Mouse (Mus musculus): ENCODE measurements at regions not wholly inside any gene's neighbourhood (a gene's known extent, or its start where the extent isn't known, plus 50 kb on each side); places are given as distances from the start of the nearest gene placed in this dataset.
"Not testable (repeated sequence)": the region's sequence is repeated elsewhere in the genome, so short reads cannot be mapped to it uniquely, and the experiment has no call there.

DNA sequence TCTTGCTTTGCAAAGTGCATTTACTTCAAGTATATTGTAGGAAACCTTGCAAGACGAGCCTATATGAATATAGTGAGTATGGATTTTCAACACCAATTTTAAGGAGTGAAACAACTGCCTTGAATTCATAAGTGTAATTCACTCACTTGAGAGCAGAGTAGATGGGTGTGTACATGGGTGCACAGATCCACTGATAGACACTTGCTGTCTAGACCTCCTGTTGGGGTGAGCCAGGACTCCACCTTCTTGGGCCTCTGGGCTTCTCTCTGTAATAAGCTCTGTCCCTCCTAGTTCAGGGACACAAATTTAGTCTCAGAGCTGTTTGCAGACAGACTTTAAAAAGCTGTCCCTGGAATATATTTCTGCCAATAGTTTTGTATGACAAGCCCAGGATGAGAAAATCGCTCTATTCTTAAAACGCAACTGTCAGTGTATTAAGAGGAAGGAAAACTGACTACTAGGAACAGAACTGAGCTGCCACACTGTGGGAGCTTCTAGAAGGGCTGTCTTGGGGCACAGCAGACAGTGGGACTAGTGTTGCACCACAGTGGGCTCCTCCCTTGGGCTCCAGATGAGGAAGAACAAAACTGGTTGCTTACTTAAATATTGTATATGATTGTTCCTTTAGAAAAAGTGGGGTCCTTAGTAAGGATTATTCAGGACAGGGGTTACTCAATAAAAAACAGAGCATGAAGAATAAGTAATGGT, 395.7 kb upstream of the Id2 start:
- WGBS = 89% methylated on average over 3 of the region's 3 CpGs

DNA sequence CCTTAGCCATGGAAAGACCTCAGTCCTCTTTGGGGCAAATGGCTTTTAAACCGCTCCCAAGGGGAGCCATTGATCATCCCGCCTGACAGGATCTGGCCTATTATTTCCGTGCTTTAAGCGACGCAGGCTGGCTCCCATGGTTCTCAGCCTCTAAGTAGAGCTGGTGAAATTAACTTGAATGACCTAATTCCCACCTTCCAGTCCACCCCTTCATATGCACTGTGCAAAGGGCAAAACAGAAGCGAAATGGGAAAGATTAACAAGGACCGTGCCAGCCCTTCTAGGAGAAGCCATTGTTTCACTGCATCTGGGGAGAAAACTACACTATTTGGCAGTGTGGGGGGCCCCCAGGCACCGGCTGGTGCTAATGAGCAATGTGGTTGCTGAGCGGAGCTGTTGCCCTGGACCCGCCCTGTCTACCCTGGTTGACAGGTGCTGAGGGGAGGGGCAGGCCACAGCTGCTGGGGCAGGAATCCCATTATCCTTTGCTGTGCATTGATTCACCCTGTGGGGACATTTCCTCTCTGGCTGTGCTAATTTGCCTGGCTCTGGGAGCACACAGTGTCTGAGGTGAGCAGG, 378.3 kb upstream of the Id2 start:
- no peaks in the 10 kb centered on the region for H3K36me3 ChIP-seq (ENCODE audit: control insufficient read depth, insufficient read depth, low read length)
- H3K4me1 ChIP-seq (ENCODE audit: control insufficient read depth, insufficient read depth, low read length) = 0 out of 2 replicates have a peak, but pooled peaks cover 5% of the 10 kb centered on the region
- no peak overlapping the region for H3K4me3 ChIP-seq (ENCODE audit: low read depth, low read length)
- H3K9me3 ChIP-seq (ENCODE audit: control insufficient read depth, low read depth, low read length) = no peaks in the 10 kb centered on the region
- H3K27ac ChIP-seq (ENCODE audit: low read length) = no peak overlapping the region
- 17% methylated on average over 10 of the region's 10 CpGs for WGBS
- no peaks in the 10 kb centered on the region for H3K27me3 ChIP-seq (ENCODE audit: control insufficient read depth, insufficient read depth, low read length)
- H3K4me2 ChIP-seq (replicated peaks; ENCODE audit: low read depth, low read length) = 0 out of 2 replicates have a peak overlapping the region, but pooled peaks have one; percentile 10
- no peak for ATAC-seq (ENCODE audit: insufficient number of reproducible peaks, insufficient read depth, low FRiP score, low read depth)
- no peak overlapping the region for H3K9ac ChIP-seq (replicated peaks; ENCODE audit: low read depth, low read length)

More for the DNA sequence above, 395.7 kb upstream of the Id2 start:
- Histone ChIP-seq H3K9ac (replicated peaks; ENCODE audit: low read depth, low read length) (no peak overlapping the region), H3K9me3 (ENCODE audit: control insufficient read depth, low read depth, low read length) (no peaks in the 10 kb centered on the region), H3K27me3 (ENCODE audit: control insufficient read depth, insufficient read depth, low read length) (no peaks in the 10 kb centered on the region), H3K4me2 (replicated peaks; ENCODE audit: low read depth, low read length) (no peak overlapping the region), H3K4me1 (ENCODE audit: control insufficient read depth, insufficient read depth, low read length) (no peaks in the 10 kb centered on the region), H3K4me3 (ENCODE audit: low read depth, low read length) (no peak overlapping the region), H3K36me3 (ENCODE audit: control insufficient read depth, insufficient read depth, low read length) (no peaks in the 10 kb centered on the region), H3K27ac (ENCODE audit: low read length) (no peak overlapping the region)
- no peak for ATAC-seq (ENCODE audit: insufficient number of reproducible peaks, insufficient read depth, low FRiP score, low read depth)

DNA sequence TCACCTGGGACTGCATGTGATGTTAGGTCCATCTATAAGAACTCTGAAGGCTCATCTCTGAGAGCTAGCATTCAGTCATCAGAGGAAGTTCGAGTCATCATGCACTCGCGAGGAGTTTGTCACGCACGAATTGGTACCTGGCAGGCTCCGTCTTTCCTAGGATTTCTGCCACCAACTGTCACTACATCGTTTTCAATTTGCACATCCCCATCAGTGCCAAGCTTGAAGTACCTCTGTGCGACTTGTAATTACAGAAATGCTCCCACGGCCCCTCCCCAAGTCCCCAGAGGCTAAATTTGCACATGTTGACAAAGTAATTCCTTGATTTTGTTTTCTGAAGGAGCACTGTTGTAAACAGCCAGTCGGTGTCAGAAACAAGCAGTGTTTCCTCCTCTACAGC, 372.2 kb upstream of the Id2 start:
- Histone ChIP-seq H3K9me3 (ENCODE audit: control insufficient read depth, low read depth, low read length) (no peaks in the 10 kb centered on the region), H3K36me3 (ENCODE audit: control insufficient read depth, insufficient read depth, low read length) (no peaks in the 10 kb centered on the region), H3K4me3 (ENCODE audit: low read depth, low read length) (no peak overlapping the region), H3K27me3 (ENCODE audit: control insufficient read depth, insufficient read depth, low read length) (no peaks in the 10 kb centered on the region), H3K4me2 (replicated peaks; ENCODE audit: low read depth, low read length) (no peak overlapping the region), H3K4me1 (ENCODE audit: control insufficient read depth, insufficient read depth, low read length) (no peaks in the 10 kb centered on the region), H3K27ac (ENCODE audit: low read length) (no peak overlapping the region), H3K9ac (replicated peaks; ENCODE audit: low read depth, low read length) (no peak overlapping the region)
- 88% methylated on average over 10 of the region's 10 CpGs for WGBS
- ATAC-seq (ENCODE audit: insufficient number of reproducible peaks, insufficient read depth, low FRiP score, low read depth) = no peak

DNA sequence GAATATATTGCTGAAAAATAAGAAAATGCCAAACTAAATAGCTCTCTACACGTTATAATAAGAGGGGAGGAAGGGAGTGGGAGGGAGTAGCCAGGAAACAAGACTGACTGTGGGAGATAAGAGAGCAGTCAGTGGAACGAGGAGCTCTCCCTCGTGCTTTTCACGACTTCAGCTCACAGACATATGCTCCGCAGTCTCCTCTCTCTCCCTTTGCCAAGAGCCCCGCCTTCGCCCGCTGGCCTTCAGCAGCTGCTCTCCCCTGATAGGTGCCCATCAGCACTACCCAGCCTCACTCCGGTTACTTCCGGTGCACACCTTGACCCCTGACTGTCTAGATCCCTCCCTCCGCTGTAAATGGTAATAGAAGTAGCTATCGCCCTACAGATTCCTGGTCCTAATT, 370.8 kb upstream of the Id2 start:
- 69% methylated on average over 12 of the region's 12 CpGs for WGBS
- Histone ChIP-seq H3K27me3 (ENCODE audit: control insufficient read depth, insufficient read depth, low read length) (no peaks in the 10 kb centered on the region), H3K4me3 (ENCODE audit: low read depth, low read length) (no peak overlapping the region), H3K36me3 (ENCODE audit: control insufficient read depth, insufficient read depth, low read length) (no peaks in the 10 kb centered on the region), H3K27ac (ENCODE audit: low read length) (no peak overlapping the region), H3K9ac (replicated peaks; ENCODE audit: low read depth, low read length) (no peak overlapping the region), H3K4me1 (ENCODE audit: control insufficient read depth, insufficient read depth, low read length) (no peaks in the 10 kb centered on the region), H3K4me2 (replicated peaks; ENCODE audit: low read depth, low read length) (no peak overlapping the region), H3K9me3 (ENCODE audit: control insufficient read depth, low read depth, low read length) (no peaks in the 10 kb centered on the region)
- no peak for ATAC-seq (ENCODE audit: insufficient number of reproducible peaks, insufficient read depth, low FRiP score, low read depth)

DNA sequence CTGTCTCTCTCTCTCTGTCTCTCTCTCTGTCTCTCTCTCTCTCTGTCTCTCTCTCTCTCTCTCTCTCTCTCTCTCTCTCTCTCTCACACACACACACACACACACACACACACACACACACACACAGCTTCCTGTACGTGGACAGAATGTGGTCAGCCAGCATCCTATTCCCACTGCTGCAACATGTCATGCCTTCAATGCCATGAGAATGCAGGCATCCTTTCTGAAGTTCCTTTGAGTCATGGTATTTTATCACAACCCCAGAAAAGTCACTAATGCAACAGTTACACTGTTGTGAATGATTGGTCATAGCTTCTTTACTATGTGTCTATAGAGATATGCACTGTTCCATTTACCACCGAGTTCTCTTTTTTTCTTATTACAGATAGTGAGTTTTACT, 365.8 kb upstream of the Id2 start:
- not testable (repeated sequence) for H3K27ac ChIP-seq (ENCODE audit: low read length); H3K27me3 ChIP-seq (ENCODE audit: control insufficient read depth, insufficient read depth, low read length); H3K9me3 ChIP-seq (ENCODE audit: control insufficient read depth, low read depth, low read length); H3K4me3 ChIP-seq (ENCODE audit: low read depth, low read length); H3K4me1 ChIP-seq (ENCODE audit: control insufficient read depth, insufficient read depth, low read length); H3K36me3 ChIP-seq (ENCODE audit: control insufficient read depth, insufficient read depth, low read length); H3K9ac ChIP-seq (replicated peaks; ENCODE audit: low read depth, low read length); ATAC-seq (ENCODE audit: insufficient number of reproducible peaks, insufficient read depth, low FRiP score, low read depth); H3K4me2 ChIP-seq (replicated peaks; ENCODE audit: low read depth, low read length)
- WGBS = 70% methylated on average over 2 of the region's 2 CpGs

DNA sequence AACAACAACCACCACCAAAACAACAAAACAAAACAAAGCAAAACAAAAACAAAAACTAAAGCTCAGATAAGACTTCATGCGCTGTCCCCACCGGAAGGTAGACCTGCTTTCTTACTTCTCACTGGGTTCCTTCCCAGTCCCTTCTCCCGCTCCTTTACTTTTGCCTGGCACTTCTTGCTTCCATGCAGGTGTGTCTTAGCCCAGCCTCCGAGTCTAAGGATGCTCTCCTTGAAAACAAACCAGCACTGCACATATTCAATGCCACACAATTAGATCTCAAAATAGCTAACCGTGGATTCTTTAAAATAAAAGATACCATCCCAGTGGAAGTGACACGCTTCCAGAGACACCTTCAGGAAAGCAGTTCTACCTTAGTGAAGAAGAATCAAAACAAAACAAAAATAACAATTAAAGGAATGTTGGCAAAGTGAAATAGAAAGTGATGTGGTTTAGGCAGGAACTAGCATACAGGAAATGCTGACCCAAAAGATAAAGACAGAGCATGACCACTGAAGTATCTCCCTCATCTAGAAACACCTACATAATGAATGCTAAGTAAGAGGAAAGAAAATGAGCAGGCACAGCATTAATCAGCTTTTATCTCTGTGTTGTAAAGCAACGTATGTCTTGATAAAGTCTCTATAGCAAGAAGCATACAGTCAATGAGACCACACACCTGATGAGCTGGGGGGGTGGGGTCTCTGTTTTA, 358.5 kb upstream of the Id2 start:
- H3K4me3 ChIP-seq (ENCODE audit: low read depth, low read length) = no peak overlapping the region
- no peaks in the 10 kb centered on the region for H3K27me3 ChIP-seq (ENCODE audit: control insufficient read depth, insufficient read depth, low read length)
- no peak for ATAC-seq (ENCODE audit: insufficient number of reproducible peaks, insufficient read depth, low FRiP score, low read depth)
- no peak overlapping the region for H3K4me2 ChIP-seq (replicated peaks; ENCODE audit: low read depth, low read length)
- WGBS = 85% methylated on average over 7 of the region's 7 CpGs
- H3K9ac ChIP-seq (replicated peaks; ENCODE audit: low read depth, low read length) = no peak overlapping the region
- no peaks in the 10 kb centered on the region for H3K9me3 ChIP-seq (ENCODE audit: control insufficient read depth, low read depth, low read length)
- no peaks in the 10 kb centered on the region for H3K4me1 ChIP-seq (ENCODE audit: control insufficient read depth, insufficient read depth, low read length)
- no peaks in the 10 kb centered on the region for H3K36me3 ChIP-seq (ENCODE audit: control insufficient read depth, insufficient read depth, low read length)
- no peak overlapping the region for H3K27ac ChIP-seq (ENCODE audit: low read length)

DNA sequence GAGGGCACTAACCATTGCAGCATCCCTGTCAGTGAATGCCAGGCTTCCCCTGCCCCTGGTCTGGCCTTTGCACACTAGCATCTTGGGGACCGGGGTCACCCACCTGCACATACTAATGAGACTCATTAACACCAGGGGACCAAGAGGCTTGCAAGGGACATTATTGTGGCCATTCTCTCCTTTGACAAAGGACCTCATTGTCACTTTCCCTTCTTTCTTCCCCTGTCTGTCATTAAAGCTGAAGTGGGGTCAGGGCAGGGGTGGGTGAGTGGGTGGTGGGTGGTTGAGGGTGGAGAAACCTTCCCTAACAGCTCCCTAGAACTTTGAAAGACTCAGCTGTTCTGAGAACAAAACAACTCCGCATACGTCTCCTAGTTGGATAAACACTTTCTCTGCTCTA, 356.4 kb upstream of the Id2 start:
- Histone ChIP-seq H3K9me3 (ENCODE audit: control insufficient read depth, low read depth, low read length) (no peaks in the 10 kb centered on the region), H3K4me2 (replicated peaks; ENCODE audit: low read depth, low read length) (no peak overlapping the region), H3K27ac (ENCODE audit: low read length) (no peak overlapping the region), H3K9ac (replicated peaks; ENCODE audit: low read depth, low read length) (no peak overlapping the region), H3K36me3 (ENCODE audit: control insufficient read depth, insufficient read depth, low read length) (no peaks in the 10 kb centered on the region), H3K4me1 (ENCODE audit: control insufficient read depth, insufficient read depth, low read length) (no peaks in the 10 kb centered on the region), H3K4me3 (ENCODE audit: low read depth, low read length) (no peak overlapping the region), H3K27me3 (ENCODE audit: control insufficient read depth, insufficient read depth, low read length) (no peaks in the 10 kb centered on the region)
- ATAC-seq (ENCODE audit: insufficient number of reproducible peaks, insufficient read depth, low FRiP score, low read depth) = no peak
- 55% methylated on average over 3 of the region's 3 CpGs for WGBS

DNA sequence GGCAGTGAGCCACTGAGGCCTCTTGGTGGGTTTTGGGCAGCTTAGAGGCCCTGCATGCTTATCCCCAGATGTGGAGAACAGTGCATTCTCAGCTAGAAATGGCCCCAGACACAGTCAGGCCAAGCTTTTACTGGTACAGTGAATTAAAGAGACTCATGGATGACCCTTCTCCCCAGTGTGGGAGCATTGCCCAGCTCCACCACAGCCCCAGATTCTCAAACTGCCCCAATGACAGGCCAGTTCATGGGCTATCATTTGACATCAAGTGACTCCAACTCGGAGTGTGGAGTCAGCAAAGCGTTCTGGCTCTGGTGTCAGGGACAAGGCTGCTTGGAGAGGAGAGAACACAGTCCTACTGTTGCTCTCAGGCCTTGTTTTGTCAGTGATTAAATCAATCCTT, 354.2 kb upstream of the Id2 start:
- no peaks in the 10 kb centered on the region for H3K4me1 ChIP-seq (ENCODE audit: control insufficient read depth, insufficient read depth, low read length)
- ATAC-seq (ENCODE audit: insufficient number of reproducible peaks, insufficient read depth, low FRiP score, low read depth) = no peak
- H3K9ac ChIP-seq (replicated peaks; ENCODE audit: low read depth, low read length) = no peak overlapping the region
- H3K4me2 ChIP-seq (replicated peaks; ENCODE audit: low read depth, low read length) = no peak overlapping the region
- WGBS = 81% methylated on average over 2 of the region's 2 CpGs
- H3K4me3 ChIP-seq (ENCODE audit: low read depth, low read length) = no peak overlapping the region
- H3K36me3 ChIP-seq (ENCODE audit: control insufficient read depth, insufficient read depth, low read length) = no peaks in the 10 kb centered on the region
- no peaks in the 10 kb centered on the region for H3K27me3 ChIP-seq (ENCODE audit: control insufficient read depth, insufficient read depth, low read length)
- H3K9me3 ChIP-seq (ENCODE audit: control insufficient read depth, low read depth, low read length) = no peaks in the 10 kb centered on the region
- H3K27ac ChIP-seq (ENCODE audit: low read length) = no peak overlapping the region
